Mouse (Mus musculus): Measurements from ENCODE around the gene Ror1. TPM values are rescaled to one million over a fixed set of nuclear protein-coding genes. Genes with fewer than 3 reads are reported as not detected.

The Ror1 gene
- total RNA-seq, 1 experiment, result 2.2 TPM

- no peak for DNase-seq (ENCODE audit: low read depth, low spot score)
- H3K4me1 ChIP-seq (ENCODE audit: control insufficient read depth in 2 of 2, insufficient read depth in 2 of 2, low read length in 2 of 2, poor library complexity in 1 of 2), result no peaks in the 10 kb centered on the region
- in situ Hi-C loops (cut with MboI; ENCODE audit: low sequenced_read_pairs in 2 of 2, unreplicated experiment in 2 of 2), result no loop called here
- H3K36me3 ChIP-seq (ENCODE audit: control insufficient read depth, insufficient read depth, low read length, poor library complexity, severe bottlenecking), result no peaks in the 10 kb centered on the region
- no peak overlapping the region for H3K9ac ChIP-seq (ENCODE audit: insufficient read depth, low read depth, low read length, poor library complexity, severe bottlenecking)
- no peak overlapping the region for H3K27ac ChIP-seq (ENCODE audit: insufficient read depth, low read depth, low read length, poor library complexity, severe bottlenecking)
- H3K4me3 ChIP-seq (ENCODE audit: insufficient read depth in 1 of 2, low read depth in 1 of 2, low read length in 2 of 2, poor library complexity in 1 of 2, severe bottlenecking in 1 of 2), result no peak overlapping the region
- no peak for TF ChIP-seq MAFK (IDR thresholded peaks at IDR 0.05; ENCODE audit: insufficient read depth, low read depth, low read length)
- H3K9me3 ChIP-seq (ENCODE audit: control insufficient read depth, insufficient read depth, low read depth, low read length), result no peaks in the 10 kb centered on the region
These were observed 91.2 kb downstream of the Ror1 start for GRCm38 (mm10) chr4:100186781-100187180.

- H3K4me1 ChIP-seq (ENCODE audit: control insufficient read depth in 2 of 2, insufficient read depth in 2 of 2, low read length in 2 of 2, poor library complexity in 1 of 2), result no peaks in the 10 kb centered on the region
- no peak overlapping the region for H3K9ac ChIP-seq (ENCODE audit: insufficient read depth, low read depth, low read length, poor library complexity, severe bottlenecking)
- H3K4me3 ChIP-seq (ENCODE audit: insufficient read depth in 1 of 2, low read depth in 1 of 2, low read length in 2 of 2, poor library complexity in 1 of 2, severe bottlenecking in 1 of 2), result no peak overlapping the region
- no peaks in the 10 kb centered on the region for H3K36me3 ChIP-seq (ENCODE audit: control insufficient read depth, insufficient read depth, low read length, poor library complexity, severe bottlenecking)
- no peak overlapping the region for H3K27ac ChIP-seq (ENCODE audit: insufficient read depth, low read depth, low read length, poor library complexity, severe bottlenecking)
- no peak for DNase-seq (ENCODE audit: low read depth, low spot score)
- no peak for TF ChIP-seq CHD2 (IDR thresholded peaks at IDR 0.05; ENCODE audit: low read depth, low read length)
- in situ Hi-C loops (cut with MboI; ENCODE audit: low sequenced_read_pairs in 2 of 2, unreplicated experiment in 2 of 2), result no loop called here
- no peaks in the 10 kb centered on the region for H3K9me3 ChIP-seq (ENCODE audit: control insufficient read depth, insufficient read depth, low read depth, low read length)
These were observed 92.1 kb downstream of the Ror1 start for GRCm38 (mm10) chr4:100187563-100188200.

GRCm38 (mm10) chr4:100188201-100188699, 92.7 kb downstream of the Ror1 start:
- no peak for TF ChIP-seq ZC3H11A (IDR thresholded peaks at IDR 0.05; ENCODE audit: borderline replicate concordance, low read depth, low read length)
- TF ChIP-seq MAFK (IDR thresholded peaks at IDR 0.05; ENCODE audit: insufficient read depth, low read depth, low read length), result no peak
- no peak for TF ChIP-seq HCFC1 (IDR thresholded peaks at IDR 0.05; ENCODE audit: borderline replicate concordance, insufficient read depth, low read length)
- no peak for DNase-seq (ENCODE audit: low read depth, low spot score)
- H3K9me3 ChIP-seq (ENCODE audit: control insufficient read depth, insufficient read depth, low read depth, low read length), result no peaks in the 10 kb centered on the region
- H3K36me3 ChIP-seq (ENCODE audit: control insufficient read depth, insufficient read depth, low read length, poor library complexity, severe bottlenecking), result no peaks in the 10 kb centered on the region
- no peak overlapping the region for H3K4me3 ChIP-seq (ENCODE audit: insufficient read depth in 1 of 2, low read depth in 1 of 2, low read length in 2 of 2, poor library complexity in 1 of 2, severe bottlenecking in 1 of 2)
- no peaks in the 10 kb centered on the region for H3K4me1 ChIP-seq (ENCODE audit: control insufficient read depth in 2 of 2, insufficient read depth in 2 of 2, low read length in 2 of 2, poor library complexity in 1 of 2)
- no peak overlapping the region for H3K27ac ChIP-seq (ENCODE audit: insufficient read depth, low read depth, low read length, poor library complexity, severe bottlenecking)
- in situ Hi-C loops (cut with MboI; ENCODE audit: low sequenced_read_pairs in 2 of 2, unreplicated experiment in 2 of 2), result no loop called here
- H3K9ac ChIP-seq (ENCODE audit: insufficient read depth, low read depth, low read length, poor library complexity, severe bottlenecking), result no peak overlapping the region

- in situ Hi-C loops (cut with MboI; ENCODE audit: low sequenced_read_pairs in 2 of 2, unreplicated experiment in 2 of 2), result no loop called here
- H3K9ac ChIP-seq (ENCODE audit: insufficient read depth, low read depth, low read length, poor library complexity, severe bottlenecking), result no peak overlapping the region
- DNase-seq (ENCODE audit: low read depth, low spot score), result no peak
- no peaks in the 10 kb centered on the region for H3K9me3 ChIP-seq (ENCODE audit: control insufficient read depth, insufficient read depth, low read depth, low read length)
- no peak overlapping the region for H3K4me3 ChIP-seq (ENCODE audit: insufficient read depth in 1 of 2, low read depth in 1 of 2, low read length in 2 of 2, poor library complexity in 1 of 2, severe bottlenecking in 1 of 2)
- no peaks in the 10 kb centered on the region for H3K4me1 ChIP-seq (ENCODE audit: control insufficient read depth in 2 of 2, insufficient read depth in 2 of 2, low read length in 2 of 2, poor library complexity in 1 of 2)
- TF ChIP-seq CHD2 (IDR thresholded peaks at IDR 0.05; ENCODE audit: low read depth, low read length) (no peak), ZNF384 (IDR thresholded peaks at IDR 0.05; ENCODE audit: low read depth, low read length) (no peak), HCFC1 (IDR thresholded peaks at IDR 0.05; ENCODE audit: borderline replicate concordance, insufficient read depth, low read length) (no peak), ZC3H11A (IDR thresholded peaks at IDR 0.05; ENCODE audit: borderline replicate concordance, low read depth, low read length) (no peak), MAFK (IDR thresholded peaks at IDR 0.05; ENCODE audit: insufficient read depth, low read depth, low read length) (no peak)
- no peak overlapping the region for H3K27ac ChIP-seq (ENCODE audit: insufficient read depth, low read depth, low read length, poor library complexity, severe bottlenecking)
- no peaks in the 10 kb centered on the region for H3K36me3 ChIP-seq (ENCODE audit: control insufficient read depth, insufficient read depth, low read length, poor library complexity, severe bottlenecking)
These were observed 95.9 kb downstream of the Ror1 start for GRCm38 (mm10) chr4:100191483-100191882.

DNA sequence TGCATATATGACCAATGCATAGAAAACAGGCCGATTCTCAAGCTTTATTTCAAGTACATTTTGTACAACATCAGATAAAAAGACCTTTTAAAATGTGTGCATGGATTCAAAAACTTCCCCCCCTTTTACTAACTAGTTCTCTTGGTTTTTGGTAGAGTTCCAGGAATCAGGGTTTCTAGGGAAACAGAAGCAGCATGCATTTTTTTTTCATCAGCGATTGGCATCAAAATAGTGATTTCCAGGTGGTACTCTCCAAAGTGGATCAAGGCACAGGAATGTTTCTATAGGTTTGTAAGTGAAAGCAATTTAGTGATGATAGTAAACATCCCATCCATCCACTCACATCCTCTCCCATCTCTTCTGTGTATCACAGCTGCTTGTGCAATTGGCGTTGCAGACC, 98.5 kb downstream of the Ror1 start:
- TF ChIP-seq CHD2 (IDR thresholded peaks at IDR 0.05; ENCODE audit: low read depth, low read length), result no peak
- no peak for TF ChIP-seq ZNF384 (IDR thresholded peaks at IDR 0.05; ENCODE audit: low read depth, low read length)
- no peak for TF ChIP-seq MAFK (IDR thresholded peaks at IDR 0.05; ENCODE audit: insufficient read depth, low read depth, low read length)
- no peak for TF ChIP-seq HCFC1 (IDR thresholded peaks at IDR 0.05; ENCODE audit: borderline replicate concordance, insufficient read depth, low read length)
- TF ChIP-seq ZC3H11A (IDR thresholded peaks at IDR 0.05; ENCODE audit: borderline replicate concordance, low read depth, low read length), result no peak

More for the DNA sequence above, 98.5 kb downstream of the Ror1 start:
- H3K27ac ChIP-seq (ENCODE audit: insufficient read depth, low read depth, low read length, poor library complexity, severe bottlenecking), result no peak overlapping the region
- no peaks in the 10 kb centered on the region for H3K9me3 ChIP-seq (ENCODE audit: control insufficient read depth, insufficient read depth, low read depth, low read length)
- DNase-seq (ENCODE audit: low read depth, low spot score), result no peak
- no peaks in the 10 kb centered on the region for H3K36me3 ChIP-seq (ENCODE audit: control insufficient read depth, insufficient read depth, low read length, poor library complexity, severe bottlenecking)
- no peak overlapping the region for H3K4me3 ChIP-seq (ENCODE audit: insufficient read depth in 1 of 2, low read depth in 1 of 2, low read length in 2 of 2, poor library complexity in 1 of 2, severe bottlenecking in 1 of 2)
- H3K9ac ChIP-seq (ENCODE audit: insufficient read depth, low read depth, low read length, poor library complexity, severe bottlenecking), result no peak overlapping the region
- in situ Hi-C loops (cut with MboI; ENCODE audit: low sequenced_read_pairs in 2 of 2, unreplicated experiment in 2 of 2), result no loop called here
- H3K4me1 ChIP-seq (ENCODE audit: control insufficient read depth in 2 of 2, insufficient read depth in 2 of 2, low read length in 2 of 2, poor library complexity in 1 of 2), result no peaks in the 10 kb centered on the region
